Mouse (Mus musculus): ENCODE data around the gene Akap2. TPM values are rescaled to one million over a fixed set of nuclear protein-coding genes. Genes with fewer than 3 reads are reported as not detected.
A peak's percentile ranks its signal among the peaks of the same experiment; 100 is the strongest.

Akap2 gene
- polyA plus RNA-seq, 1 experiment from 2014 or later = 11.4 TPM

DNA sequence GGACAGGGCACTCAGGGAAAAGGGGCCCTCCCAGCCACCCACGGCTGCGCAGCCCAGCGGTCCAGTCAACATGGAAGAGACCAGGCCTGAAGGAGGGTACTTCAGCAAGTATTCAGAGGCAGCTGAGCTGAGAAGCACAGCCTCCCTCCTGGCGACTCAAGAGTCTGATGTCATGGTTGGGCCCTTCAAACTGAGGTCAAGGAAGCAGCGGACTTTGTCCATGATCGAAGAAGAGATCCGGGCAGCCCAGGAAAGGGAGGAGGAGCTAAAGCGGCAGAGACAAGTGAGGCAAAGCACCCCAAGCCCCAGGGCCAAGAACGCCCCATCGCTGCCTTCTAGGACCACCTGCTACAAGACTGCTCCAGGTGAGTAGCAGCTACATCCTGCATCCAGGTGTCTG lies 139.2 kb downstream of the Akap2 start:
- H3K27me3 ChIP-seq (ENCODE audit: control insufficient read depth, insufficient read depth, low read length) = no peaks in the 10 kb centered on the region
- no peak for ATAC-seq (ENCODE audit: low FRiP score, low TSS enrichment)
- H3K27ac ChIP-seq (replicated peaks) = no peak overlapping the region
- no peak overlapping the region for H3K9ac ChIP-seq (ENCODE audit: low read length)
- TF ChIP-seq CTCF (IDR thresholded peaks at IDR 0.05; ENCODE audit: low read depth) = no peak
- TF ChIP-seq EP300 (optimal IDR thresholded peaks at IDR 0.05) = no peak
- H3K4me1 ChIP-seq (replicated peaks; ENCODE audit: control insufficient read depth, insufficient read depth) = 0 out of 2 replicates have a peak, but pooled peaks cover 1% of the 10 kb centered on the region
- no peak overlapping the region for H3K4me2 ChIP-seq (replicated peaks; ENCODE audit: low read depth)
- H3K36me3 ChIP-seq (ENCODE audit: control insufficient read depth, insufficient read depth, low read length) = peaks cover 26% of the 10 kb centered on the region
- H3K9me3 ChIP-seq (ENCODE audit: control insufficient read depth, low read length) = no peaks in the 10 kb centered on the region
- DNase-seq (ENCODE audit: low spot score) = no peak
- no peak overlapping the region for H3K4me3 ChIP-seq (ENCODE audit: low read depth, low read length)
- 90% methylated on average over 10 of the region's 10 CpGs for WGBS

DNA sequence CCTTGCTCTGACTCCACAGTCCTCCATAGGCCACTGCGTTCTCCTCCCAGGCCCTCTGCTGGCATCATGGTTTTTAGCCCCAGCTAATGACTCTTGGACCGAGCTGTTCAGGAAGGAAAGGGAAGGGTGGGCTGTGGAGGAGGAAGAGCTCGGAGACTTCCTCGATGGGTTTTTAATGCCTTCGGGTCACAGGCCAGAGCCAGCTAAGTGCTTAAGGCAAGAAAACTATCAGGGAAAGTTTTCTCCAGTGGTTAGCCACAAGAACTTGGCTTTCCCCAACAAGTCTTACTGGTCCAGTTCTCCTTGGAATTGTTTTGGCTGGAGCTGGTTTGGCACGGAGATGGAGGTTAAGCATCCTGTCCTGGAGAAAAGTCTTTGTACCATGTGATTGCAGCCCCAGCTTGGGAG lies 142.8 kb downstream of the Akap2 start:
- Histone ChIP-seq H3K27me3 (ENCODE audit: control insufficient read depth, insufficient read depth, low read length) (no peaks in the 10 kb centered on the region), H3K4me2 (replicated peaks; ENCODE audit: low read depth) (no peak overlapping the region), H3K4me1 (replicated peaks; ENCODE audit: control insufficient read depth, insufficient read depth) (no peaks in the 10 kb centered on the region), H3K36me3 (ENCODE audit: control insufficient read depth, insufficient read depth, low read length) (peaks cover 21% of the 10 kb centered on the region), H3K9ac (ENCODE audit: low read length) (no peak overlapping the region), H3K4me3 (ENCODE audit: low read depth, low read length) (no peak overlapping the region), H3K27ac (replicated peaks) (no peak overlapping the region), H3K9me3 (ENCODE audit: control insufficient read depth, low read length) (no peaks in the 10 kb centered on the region)
- peak; percentile 39 for TF ChIP-seq CTCF (IDR thresholded peaks at IDR 0.05; ENCODE audit: low read depth)
- no peak for TF ChIP-seq EP300 (optimal IDR thresholded peaks at IDR 0.05)
- 74% methylated on average over 6 of the region's 6 CpGs for WGBS
- no peak for DNase-seq (ENCODE audit: low spot score)
- no peak for ATAC-seq (ENCODE audit: low FRiP score, low TSS enrichment)

DNA sequence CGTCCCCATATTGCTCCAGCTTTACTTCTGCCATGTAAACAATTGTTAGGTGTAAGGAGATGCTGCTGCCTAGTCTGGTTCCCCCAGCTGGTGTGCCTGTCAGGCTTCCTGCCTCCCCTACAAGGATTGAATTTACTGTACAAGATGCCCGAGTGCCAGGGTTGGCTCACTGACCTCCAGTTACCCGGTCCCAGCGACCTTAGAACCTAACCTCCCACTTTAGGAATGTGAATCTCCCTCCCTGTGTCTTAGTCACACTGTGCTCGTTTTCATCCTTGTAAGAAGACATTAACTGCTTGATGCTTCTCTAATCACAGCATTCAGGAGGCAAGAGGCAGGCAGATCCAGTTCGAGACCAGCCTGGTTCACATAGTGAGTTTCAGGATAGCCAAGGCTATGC lies 143.7 kb downstream of the Akap2 start:
- TF ChIP-seq CTCF (IDR thresholded peaks at IDR 0.05; ENCODE audit: low read depth) (no peak), EP300 (optimal IDR thresholded peaks at IDR 0.05) (no peak)
- ATAC-seq (ENCODE audit: low FRiP score, low TSS enrichment) (no peak), DNase-seq (ENCODE audit: low spot score) (no peak)
- WGBS = 66% methylated on average over 6 of the region's 6 CpGs
- Histone ChIP-seq H3K36me3 (ENCODE audit: control insufficient read depth, insufficient read depth, low read length) (peaks cover 15% of the 10 kb centered on the region), H3K27ac (replicated peaks) (no peak overlapping the region), H3K27me3 (ENCODE audit: control insufficient read depth, insufficient read depth, low read length) (no peaks in the 10 kb centered on the region), H3K4me3 (ENCODE audit: low read depth, low read length) (no peak overlapping the region), H3K4me2 (replicated peaks; ENCODE audit: low read depth) (no peak overlapping the region), H3K9ac (ENCODE audit: low read length) (no peak overlapping the region), H3K9me3 (ENCODE audit: control insufficient read depth, low read length) (no peaks in the 10 kb centered on the region), H3K4me1 (replicated peaks; ENCODE audit: control insufficient read depth, insufficient read depth) (no peaks in the 10 kb centered on the region)

DNA sequence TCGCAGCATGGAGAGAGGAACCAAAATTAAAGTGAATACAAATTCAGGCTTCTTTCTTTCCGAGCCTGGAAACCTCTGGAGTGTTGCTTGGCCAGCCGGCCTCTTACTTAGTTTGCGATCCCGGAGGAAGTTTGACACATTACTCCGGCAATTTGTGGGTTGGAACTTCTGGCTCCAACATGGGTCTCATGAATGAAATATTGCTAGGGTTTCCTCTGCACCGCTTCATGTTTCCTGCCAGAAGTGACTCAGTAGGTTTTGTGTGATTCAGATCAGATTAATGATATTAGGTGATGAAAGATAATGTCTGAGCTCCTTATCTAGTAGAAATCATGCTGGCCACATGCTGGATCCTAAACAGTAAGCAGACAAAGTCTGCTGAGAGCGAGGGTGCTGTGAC lies 144.4 kb downstream of the Akap2 start:
- Histone ChIP-seq H3K36me3 (ENCODE audit: control insufficient read depth, insufficient read depth, low read length) (peaks cover 8% of the 10 kb centered on the region; the same call in 1 of the 2 replicates), H3K4me2 (replicated peaks; ENCODE audit: low read depth) (no peak overlapping the region; the same call in 1 of the 2 replicates), H3K27ac (replicated peaks) (peak overlapping the region; percentile 30; the same call in 1 of the 2 replicates), H3K27me3 (ENCODE audit: control insufficient read depth, insufficient read depth, low read length) (no peaks in the 10 kb centered on the region), H3K4me3 (ENCODE audit: low read depth, low read length) (no peak overlapping the region), H3K9me3 (ENCODE audit: control insufficient read depth, low read length) (no peaks in the 10 kb centered on the region), H3K4me1 (replicated peaks; ENCODE audit: control insufficient read depth, insufficient read depth) (no peaks in the 10 kb centered on the region), H3K9ac (ENCODE audit: low read length) (no peak overlapping the region)
- DNase-seq (ENCODE audit: low spot score) (no peak), ATAC-seq (ENCODE audit: low FRiP score, low TSS enrichment) (no peak)
- TF ChIP-seq CTCF (IDR thresholded peaks at IDR 0.05; ENCODE audit: low read depth) = no peak
- TF ChIP-seq EP300 (optimal IDR thresholded peaks at IDR 0.05) = no peak
- 51% methylated on average over 8 of the region's 8 CpGs for WGBS

DNA sequence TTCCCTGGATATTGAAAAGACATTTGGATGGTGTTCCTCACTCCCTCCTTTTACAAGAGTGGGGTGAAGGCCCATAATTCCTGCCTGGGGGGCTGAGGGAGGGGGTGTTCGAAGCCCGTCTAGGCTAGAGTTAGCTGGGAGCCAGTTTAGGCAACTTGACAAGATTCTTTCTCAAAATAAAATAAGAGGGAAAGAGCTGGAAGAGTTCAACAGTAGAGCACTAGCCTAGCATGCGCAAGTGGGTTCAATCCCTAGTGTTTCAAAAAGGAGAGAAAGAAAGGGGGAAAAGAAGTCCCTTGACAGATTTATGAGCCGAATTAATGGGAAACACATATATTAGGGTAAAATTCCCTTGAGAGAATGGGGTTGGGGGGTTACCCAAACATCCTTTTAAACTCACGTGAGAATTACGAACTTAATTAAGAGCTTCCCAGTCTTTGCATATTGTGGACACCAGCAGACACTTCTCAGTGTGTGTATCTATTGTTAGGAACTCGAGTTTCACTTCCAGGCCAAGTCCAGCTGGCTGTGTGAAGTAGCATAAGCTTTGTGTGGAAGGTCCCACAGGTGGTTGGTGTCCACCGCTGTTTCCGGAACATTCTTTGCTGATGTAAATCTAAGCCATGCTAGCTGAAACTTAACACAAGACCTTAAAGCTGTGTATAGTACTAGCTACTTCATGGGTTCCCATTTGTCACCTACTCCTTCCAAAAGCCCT lies 145.0 kb downstream of the Akap2 start:
- Histone ChIP-seq H3K36me3 (ENCODE audit: control insufficient read depth, insufficient read depth, low read length) (peaks cover 4% of the 10 kb centered on the region; the same call in 1 of the 2 replicates), H3K4me2 (replicated peaks; ENCODE audit: low read depth) (no peak overlapping the region; the same call in 1 of the 2 replicates), H3K4me3 (ENCODE audit: low read depth, low read length) (no peak overlapping the region), H3K27me3 (ENCODE audit: control insufficient read depth, insufficient read depth, low read length) (no peaks in the 10 kb centered on the region), H3K27ac (replicated peaks) (peak overlapping the region; percentile 30; the same call in 1 of the 2 replicates), H3K9me3 (ENCODE audit: control insufficient read depth, low read length) (no peaks in the 10 kb centered on the region), H3K4me1 (replicated peaks; ENCODE audit: control insufficient read depth, insufficient read depth) (no peaks in the 10 kb centered on the region), H3K9ac (ENCODE audit: low read length) (no peak overlapping the region)
- no peak for ATAC-seq (ENCODE audit: low FRiP score, low TSS enrichment)
- no peak for DNase-seq (ENCODE audit: low spot score)
- TF ChIP-seq CTCF (IDR thresholded peaks at IDR 0.05; ENCODE audit: low read depth) = no peak
- no peak for TF ChIP-seq EP300 (optimal IDR thresholded peaks at IDR 0.05)
- WGBS = 59% methylated on average over 9 of the region's 9 CpGs

DNA sequence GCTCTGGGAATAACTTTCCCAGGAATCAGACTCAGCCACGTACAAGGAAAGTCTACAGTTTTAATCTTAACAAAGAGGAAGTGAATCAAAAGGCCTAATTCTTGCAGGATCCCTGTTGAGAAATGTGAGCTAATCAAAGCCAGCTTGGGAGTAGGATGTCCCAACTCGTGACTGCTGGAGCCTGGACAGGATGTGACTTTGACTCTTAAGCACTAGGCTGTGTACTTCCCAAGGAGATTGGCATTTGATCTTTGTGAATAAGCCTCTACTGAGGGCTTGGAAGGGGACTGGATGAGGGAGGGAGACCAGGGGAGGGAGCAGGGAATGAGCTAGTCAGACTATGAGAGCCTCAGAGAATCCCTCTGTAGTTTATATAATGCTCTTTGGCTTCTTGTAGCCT lies 148.6 kb downstream of the Akap2 start:
- TF ChIP-seq EP300 (optimal IDR thresholded peaks at IDR 0.05) = no peak
- no peak for TF ChIP-seq CTCF (IDR thresholded peaks at IDR 0.05; ENCODE audit: low read depth)
- no peak overlapping the region for H3K4me3 ChIP-seq (ENCODE audit: low read depth, low read length)
- WGBS = 33% methylated on average over 2 of the region's 2 CpGs
- H3K9me3 ChIP-seq (ENCODE audit: control insufficient read depth, low read length) = no peaks in the 10 kb centered on the region
- H3K27me3 ChIP-seq (ENCODE audit: control insufficient read depth, insufficient read depth, low read length) = no peaks in the 10 kb centered on the region
- no peak overlapping the region for H3K4me2 ChIP-seq (replicated peaks; ENCODE audit: low read depth)
- H3K9ac ChIP-seq (ENCODE audit: low read length) = no peak overlapping the region
- no peak for DNase-seq (ENCODE audit: low spot score)
- H3K4me1 ChIP-seq (replicated peaks; ENCODE audit: control insufficient read depth, insufficient read depth) = no peaks in the 10 kb centered on the region
- no peak for ATAC-seq (ENCODE audit: low FRiP score, low TSS enrichment)
- no peak overlapping the region for H3K27ac ChIP-seq (replicated peaks)
- H3K36me3 ChIP-seq (ENCODE audit: control insufficient read depth, insufficient read depth, low read length) = no peaks in the 10 kb centered on the region

Data from stomach, postnatal 0 days (tissue).